Mouse (Mus musculus): Measurements from ENCODE around the gene 4930519P11Rik. TPM values are rescaled to one million over a fixed set of nuclear protein-coding genes. Genes with fewer than 3 reads are reported as not detected.

The 4930519P11Rik gene
- total RNA-seq, 2 experiments from 2014 or later: not detected

GRCm38 (mm10) chr2:154633039-154633742, 20.0 kb upstream of the 4930519P11Rik start:
- ATAC-seq (ENCODE audit: poor library complexity, severe bottlenecking): no peak

GRCm38 (mm10) chr2:154632203-154632780, 19.1 kb upstream of the 4930519P11Rik start:
- no peak for ATAC-seq (ENCODE audit: poor library complexity, severe bottlenecking)

- no peak for ATAC-seq (ENCODE audit: poor library complexity, severe bottlenecking)
These were observed 17.3 kb upstream of the 4930519P11Rik start for GRCm38 (mm10) chr2:154630531-154630930.

GRCm38 (mm10) chr2:154624137-154624536, 10.9 kb upstream of the 4930519P11Rik start:
- no peak for ATAC-seq (ENCODE audit: poor library complexity, severe bottlenecking)

GRCm38 (mm10) chr2:154621684-154622083, 8.4 kb upstream of the 4930519P11Rik start:
- no peak for ATAC-seq (ENCODE audit: poor library complexity, severe bottlenecking)

GRCm38 (mm10) chr2:154617061-154617460, 3.8 kb upstream of the 4930519P11Rik start:
- ATAC-seq (ENCODE audit: poor library complexity, severe bottlenecking): no peak

GRCm38 (mm10) chr2:154615674-154616073, 2.4 kb upstream of the 4930519P11Rik start:
- ATAC-seq (ENCODE audit: poor library complexity, severe bottlenecking): no peak

GRCm38 (mm10) chr2:154614841-154615576, 1.8 kb upstream of the 4930519P11Rik start:
- ATAC-seq (ENCODE audit: poor library complexity, severe bottlenecking): no peak

- no peak for ATAC-seq (ENCODE audit: poor library complexity, severe bottlenecking)
These were observed 4.0 kb downstream of the 4930519P11Rik start for GRCm38 (mm10) chr2:154609050-154609767.

- no peak for ATAC-seq (ENCODE audit: poor library complexity, severe bottlenecking)
These were observed 6.3 kb downstream of the 4930519P11Rik start for GRCm38 (mm10) chr2:154606965-154607364.

- ATAC-seq (ENCODE audit: poor library complexity, severe bottlenecking): peak; percentile 3
These were observed 9.1 kb downstream of the 4930519P11Rik start for GRCm38 (mm10) chr2:154604156-154604555.

- peak; percentile 94 for ATAC-seq (ENCODE audit: poor library complexity, severe bottlenecking)
These were observed 9.5 kb downstream of the 4930519P11Rik start, which contains the start of gene Pxmp4 for GRCm38 (mm10) chr2:154603638-154604153. Gene Pxmp4 (minus strand): TSS chr2:154603708.

- no peak for ATAC-seq (ENCODE audit: poor library complexity, severe bottlenecking)
These were observed 10.1 kb downstream of the 4930519P11Rik start for GRCm38 (mm10) chr2:154603007-154603637.

- ATAC-seq (ENCODE audit: poor library complexity, severe bottlenecking): no peak
These were observed 11.9 kb downstream of the 4930519P11Rik start for GRCm38 (mm10) chr2:154601324-154601723.

- no peak for ATAC-seq (ENCODE audit: poor library complexity, severe bottlenecking)
These were observed 12.7 kb downstream of the 4930519P11Rik start for GRCm38 (mm10) chr2:154600586-154600985.

- ATAC-seq (ENCODE audit: poor library complexity, severe bottlenecking): peak; percentile 86
These were observed 15.8 kb downstream of the 4930519P11Rik start for GRCm38 (mm10) chr2:154597399-154597798.

GRCm38 (mm10) chr2:154595775-154596174, 17.5 kb downstream of the 4930519P11Rik start:
- no peak for ATAC-seq (ENCODE audit: poor library complexity, severe bottlenecking)

- ATAC-seq (ENCODE audit: poor library complexity, severe bottlenecking): peak; percentile 80
These were observed 20.2 kb downstream of the 4930519P11Rik start for GRCm38 (mm10) chr2:154593025-154593424.

GRCm38 (mm10) chr2:154591239-154591638, 22.0 kb downstream of the 4930519P11Rik start:
- ATAC-seq (ENCODE audit: poor library complexity, severe bottlenecking): no peak

GRCm38 (mm10) chr2:154589051-154589450, 24.2 kb downstream of the 4930519P11Rik start:
- no peak for ATAC-seq (ENCODE audit: poor library complexity, severe bottlenecking)
